Mouse (Mus musculus): ENCODE measurements around the gene Grhpr. TPM values are rescaled to one million over a fixed set of nuclear protein-coding genes. Genes with fewer than 3 reads are reported as not detected.
"Not testable (repeated sequence)": the region's sequence is repeated elsewhere in the genome, so short reads cannot be mapped to it uniquely, and the experiment has no call there.

Gene Grhpr
- polyA plus RNA-seq, 1 experiment from 2014 or later, result 48.0 TPM

DNA sequence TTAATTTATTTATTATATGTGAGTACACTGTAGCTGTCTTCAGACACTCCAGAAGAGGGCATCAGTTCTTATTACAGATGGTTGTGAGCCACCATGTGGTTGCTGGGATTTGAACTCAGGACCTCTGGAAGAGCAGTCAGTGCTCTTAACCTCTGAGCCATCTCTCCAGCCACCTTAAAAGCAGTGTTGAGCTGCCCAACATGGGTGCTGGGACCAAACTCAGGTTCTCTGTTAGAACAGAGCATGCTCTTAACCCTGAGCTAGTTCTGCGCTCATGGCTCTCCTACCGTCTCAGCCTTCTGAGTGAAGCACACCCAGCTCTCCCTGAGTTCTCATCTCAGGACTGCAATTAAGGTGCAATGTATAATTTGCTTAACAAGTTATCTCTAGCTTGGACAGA lies 35.1 kb upstream of the Grhpr start:
- H3K9me3 ChIP-seq (ENCODE audit: control insufficient read depth, low read depth, low read length); H3K9ac ChIP-seq (replicated peaks; ENCODE audit: low read depth, low read length); H3K4me2 ChIP-seq (replicated peaks; ENCODE audit: low read depth, low read length); ATAC-seq (ENCODE audit: insufficient number of reproducible peaks, insufficient read depth, low FRiP score, low read depth); H3K4me3 ChIP-seq (ENCODE audit: low read depth, low read length); H3K27ac ChIP-seq (ENCODE audit: low read length); H3K36me3 ChIP-seq (ENCODE audit: control insufficient read depth, insufficient read depth, low read length); H3K27me3 ChIP-seq (ENCODE audit: control insufficient read depth, insufficient read depth, low read length); H3K4me1 ChIP-seq (ENCODE audit: control insufficient read depth, insufficient read depth, low read length): not testable (repeated sequence)
- WGBS, result 91% methylated on average over 2 of the region's 2 CpGs

DNA sequence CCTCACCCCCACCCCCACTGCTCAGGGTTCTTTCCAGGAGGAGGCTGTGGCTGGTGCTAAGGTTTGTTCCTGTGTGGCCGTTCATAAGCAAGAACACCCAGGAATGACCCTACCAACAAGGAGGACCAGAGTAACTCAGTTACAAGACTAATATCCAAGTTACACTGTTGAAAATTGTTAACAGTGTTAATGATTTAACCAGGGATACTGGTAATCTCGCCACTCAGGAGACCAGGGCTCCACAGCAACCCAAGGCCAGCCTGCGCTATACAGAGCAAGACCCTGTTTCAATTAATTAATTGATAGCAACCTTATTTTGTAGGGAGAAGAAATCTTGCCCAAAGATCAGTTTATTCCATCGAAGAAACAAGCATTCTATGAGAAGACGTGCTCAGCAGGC lies 33.7 kb upstream of the Grhpr start:
- no peak overlapping the region for H3K4me2 ChIP-seq (replicated peaks; ENCODE audit: low read depth, low read length)

DNA sequence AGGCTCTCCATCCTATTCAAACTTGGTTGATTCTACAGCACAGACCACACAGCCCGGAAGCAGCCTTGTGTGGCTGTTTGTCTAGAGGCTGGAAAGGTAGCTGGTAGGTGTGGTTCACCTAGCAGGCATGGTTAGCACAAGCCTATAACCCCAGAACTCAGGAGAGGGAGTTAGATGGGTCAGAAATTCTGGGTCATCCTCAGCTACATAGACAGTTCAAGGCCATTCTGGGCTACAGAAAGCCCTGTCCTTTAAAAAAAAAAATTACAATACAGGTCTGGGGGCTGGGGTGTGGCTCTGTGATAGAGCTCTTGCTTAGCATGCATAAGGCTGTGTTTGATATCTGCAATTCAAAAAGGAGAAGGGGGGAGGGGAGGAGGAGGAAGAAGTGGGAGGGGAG lies 32.9 kb upstream of the Grhpr start:
- H3K4me1 ChIP-seq (ENCODE audit: control insufficient read depth, insufficient read depth, low read length), result no peaks in the 10 kb centered on the region
- no peak overlapping the region for H3K4me3 ChIP-seq (ENCODE audit: low read depth, low read length)
- no peak overlapping the region for H3K9ac ChIP-seq (replicated peaks; ENCODE audit: low read depth, low read length)
- WGBS, result 68% methylated on average over 1 of the region's 1 CpGs
- H3K27me3 ChIP-seq (ENCODE audit: control insufficient read depth, insufficient read depth, low read length), result no peaks in the 10 kb centered on the region
- no peak overlapping the region for H3K27ac ChIP-seq (ENCODE audit: low read length)
- no peaks in the 10 kb centered on the region for H3K9me3 ChIP-seq (ENCODE audit: control insufficient read depth, low read depth, low read length)
- H3K36me3 ChIP-seq (ENCODE audit: control insufficient read depth, insufficient read depth, low read length), result no peaks in the 10 kb centered on the region
- ATAC-seq (ENCODE audit: insufficient number of reproducible peaks, insufficient read depth, low FRiP score, low read depth), result no peak
- no peak overlapping the region for H3K4me2 ChIP-seq (replicated peaks; ENCODE audit: low read depth, low read length)

More for the DNA sequence above, 33.7 kb upstream of the Grhpr start:
- Histone ChIP-seq H3K4me1 (ENCODE audit: control insufficient read depth, insufficient read depth, low read length) (no peaks in the 10 kb centered on the region), H3K9ac (replicated peaks; ENCODE audit: low read depth, low read length) (no peak overlapping the region), H3K36me3 (ENCODE audit: control insufficient read depth, insufficient read depth, low read length) (no peaks in the 10 kb centered on the region), H3K27me3 (ENCODE audit: control insufficient read depth, insufficient read depth, low read length) (no peaks in the 10 kb centered on the region), H3K9me3 (ENCODE audit: control insufficient read depth, low read depth, low read length) (no peaks in the 10 kb centered on the region), H3K4me3 (ENCODE audit: low read depth, low read length) (no peak overlapping the region), H3K27ac (ENCODE audit: low read length) (no peak overlapping the region)
- ATAC-seq (ENCODE audit: insufficient number of reproducible peaks, insufficient read depth, low FRiP score, low read depth), result no peak
- WGBS, result 85% methylated on average over 5 of the region's 5 CpGs

DNA sequence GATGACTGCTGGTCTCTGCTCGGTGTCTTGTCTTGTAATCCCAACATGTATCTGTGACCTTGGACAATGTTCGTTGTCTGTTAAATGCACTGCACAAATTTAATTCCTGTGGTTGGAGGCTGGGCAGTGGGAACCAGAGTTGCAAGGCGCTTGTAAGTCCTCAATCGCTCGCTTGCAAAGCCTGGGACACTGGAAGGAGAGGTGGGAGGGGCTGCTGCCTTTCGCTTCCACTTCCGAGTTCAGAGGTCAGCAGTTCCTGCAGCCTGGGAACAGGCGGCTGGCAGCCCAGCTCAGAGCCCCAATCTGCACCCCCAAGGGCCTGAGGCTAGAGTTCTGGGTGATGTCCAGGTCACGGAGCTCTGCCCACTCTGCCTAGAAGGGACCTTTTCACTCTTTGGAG lies 28.2 kb upstream of the Grhpr start:
- ATAC-seq (ENCODE audit: insufficient number of reproducible peaks, insufficient read depth, low FRiP score, low read depth), result no peak
- no peak overlapping the region for H3K4me3 ChIP-seq (ENCODE audit: low read depth, low read length)
- no peak overlapping the region for H3K27ac ChIP-seq (ENCODE audit: low read length)
- WGBS, result 75% methylated on average over 9 of the region's 9 CpGs
- H3K9me3 ChIP-seq (ENCODE audit: control insufficient read depth, low read depth, low read length), result no peaks in the 10 kb centered on the region
- no peaks in the 10 kb centered on the region for H3K27me3 ChIP-seq (ENCODE audit: control insufficient read depth, insufficient read depth, low read length)
- H3K9ac ChIP-seq (replicated peaks; ENCODE audit: low read depth, low read length), result no peak overlapping the region
- no peaks in the 10 kb centered on the region for H3K36me3 ChIP-seq (ENCODE audit: control insufficient read depth, insufficient read depth, low read length)
- H3K4me2 ChIP-seq (replicated peaks; ENCODE audit: low read depth, low read length), result no peak overlapping the region
- H3K4me1 ChIP-seq (ENCODE audit: control insufficient read depth, insufficient read depth, low read length), result no peaks in the 10 kb centered on the region

DNA sequence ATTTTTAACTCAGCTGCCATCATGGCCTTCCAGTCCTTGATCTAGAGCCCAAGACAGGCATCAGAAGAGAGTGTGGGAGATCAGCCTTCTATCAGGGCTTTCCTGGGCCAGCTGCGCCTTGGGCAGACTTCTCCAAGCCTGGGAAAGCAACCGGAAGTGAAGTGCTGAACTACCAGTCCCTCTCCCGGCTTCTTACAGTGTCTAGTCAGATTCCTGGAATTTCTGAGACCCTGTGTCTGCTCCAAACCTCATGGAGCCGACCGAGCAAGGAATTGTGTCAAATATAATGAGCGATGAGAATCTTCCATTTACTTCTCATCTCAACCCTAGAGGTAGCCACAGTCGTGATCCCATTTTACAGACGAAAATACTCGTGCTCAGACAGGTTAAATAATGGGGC lies 22.4 kb upstream of the Grhpr start:
- Histone ChIP-seq H3K9ac (replicated peaks; ENCODE audit: low read depth, low read length) (no peak overlapping the region), H3K27ac (ENCODE audit: low read length) (no peak overlapping the region), H3K36me3 (ENCODE audit: control insufficient read depth, insufficient read depth, low read length) (no peaks in the 10 kb centered on the region), H3K4me2 (replicated peaks; ENCODE audit: low read depth, low read length) (no peak overlapping the region), H3K9me3 (ENCODE audit: control insufficient read depth, low read depth, low read length) (no peaks in the 10 kb centered on the region), H3K4me3 (ENCODE audit: low read depth, low read length) (no peak overlapping the region), H3K4me1 (ENCODE audit: control insufficient read depth, insufficient read depth, low read length) (no peaks in the 10 kb centered on the region), H3K27me3 (ENCODE audit: control insufficient read depth, insufficient read depth, low read length) (no peaks in the 10 kb centered on the region)
- no peak for ATAC-seq (ENCODE audit: insufficient number of reproducible peaks, insufficient read depth, low FRiP score, low read depth)
- 82% methylated on average over 9 of the region's 9 CpGs for WGBS

DNA sequence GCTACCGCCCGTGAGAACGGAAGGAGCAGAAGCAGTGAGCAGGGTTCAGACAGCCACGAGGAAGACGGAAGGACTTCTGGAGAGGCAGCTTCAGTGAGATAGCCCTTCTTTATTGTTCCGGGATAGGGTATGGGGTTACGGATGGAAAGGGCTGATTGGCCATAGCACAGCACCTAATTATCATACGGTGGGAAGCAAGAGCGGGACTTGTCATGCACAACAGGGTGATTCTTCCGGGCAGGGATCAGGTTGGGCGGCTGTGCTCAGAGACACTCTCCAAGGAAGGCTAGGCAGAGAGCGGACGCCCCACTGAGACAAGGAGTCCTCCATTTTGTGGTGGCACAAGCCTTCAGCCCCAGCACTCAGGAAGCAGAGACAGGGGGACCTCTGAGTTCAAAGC lies 22.0 kb upstream of the Grhpr start:
- Histone ChIP-seq H3K4me1 (ENCODE audit: control insufficient read depth, insufficient read depth, low read length) (no peaks in the 10 kb centered on the region), H3K4me3 (ENCODE audit: low read depth, low read length) (no peak overlapping the region), H3K4me2 (replicated peaks; ENCODE audit: low read depth, low read length) (no peak overlapping the region), H3K27me3 (ENCODE audit: control insufficient read depth, insufficient read depth, low read length) (no peaks in the 10 kb centered on the region), H3K36me3 (ENCODE audit: control insufficient read depth, insufficient read depth, low read length) (no peaks in the 10 kb centered on the region), H3K9ac (replicated peaks; ENCODE audit: low read depth, low read length) (no peak overlapping the region), H3K27ac (ENCODE audit: low read length) (no peak overlapping the region), H3K9me3 (ENCODE audit: control insufficient read depth, low read depth, low read length) (no peaks in the 10 kb centered on the region)
- ATAC-seq (ENCODE audit: insufficient number of reproducible peaks, insufficient read depth, low FRiP score, low read depth), result no peak
- WGBS, result 93% methylated on average over 13 of the region's 13 CpGs

DNA sequence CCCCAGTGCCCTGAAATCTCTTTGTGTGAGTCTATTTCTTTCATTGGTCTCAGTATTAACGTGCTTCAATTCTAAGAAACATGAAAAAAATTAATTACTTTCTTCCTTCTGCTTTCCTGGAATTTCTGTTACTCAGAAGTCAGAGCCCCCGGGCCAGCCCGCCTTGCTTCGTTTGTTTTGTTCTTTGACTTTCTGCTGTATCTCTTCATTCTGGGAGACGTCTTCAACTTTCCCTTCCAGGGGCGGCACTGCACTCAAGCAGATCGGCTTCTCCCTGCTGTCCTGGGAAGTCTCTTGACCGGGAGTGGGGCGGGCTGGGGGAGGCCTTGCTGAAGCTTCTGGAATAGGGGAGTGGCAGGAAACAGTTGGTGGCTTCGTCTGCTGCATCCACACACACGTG lies 18.0 kb upstream of the Grhpr start:
- no peak for ATAC-seq (ENCODE audit: insufficient number of reproducible peaks, insufficient read depth, low FRiP score, low read depth)
- no peak overlapping the region for H3K27ac ChIP-seq (ENCODE audit: low read length)
- H3K27me3 ChIP-seq (ENCODE audit: control insufficient read depth, insufficient read depth, low read length), result no peaks in the 10 kb centered on the region
- no peak overlapping the region for H3K9ac ChIP-seq (replicated peaks; ENCODE audit: low read depth, low read length)
- H3K4me2 ChIP-seq (replicated peaks; ENCODE audit: low read depth, low read length), result no peak overlapping the region
- no peaks in the 10 kb centered on the region for H3K9me3 ChIP-seq (ENCODE audit: control insufficient read depth, low read depth, low read length)
- 70% methylated on average over 11 of the region's 11 CpGs for WGBS
- no peak overlapping the region for H3K4me3 ChIP-seq (ENCODE audit: low read depth, low read length)
- no peaks in the 10 kb centered on the region for H3K4me1 ChIP-seq (ENCODE audit: control insufficient read depth, insufficient read depth, low read length)
- no peaks in the 10 kb centered on the region for H3K36me3 ChIP-seq (ENCODE audit: control insufficient read depth, insufficient read depth, low read length)

DNA sequence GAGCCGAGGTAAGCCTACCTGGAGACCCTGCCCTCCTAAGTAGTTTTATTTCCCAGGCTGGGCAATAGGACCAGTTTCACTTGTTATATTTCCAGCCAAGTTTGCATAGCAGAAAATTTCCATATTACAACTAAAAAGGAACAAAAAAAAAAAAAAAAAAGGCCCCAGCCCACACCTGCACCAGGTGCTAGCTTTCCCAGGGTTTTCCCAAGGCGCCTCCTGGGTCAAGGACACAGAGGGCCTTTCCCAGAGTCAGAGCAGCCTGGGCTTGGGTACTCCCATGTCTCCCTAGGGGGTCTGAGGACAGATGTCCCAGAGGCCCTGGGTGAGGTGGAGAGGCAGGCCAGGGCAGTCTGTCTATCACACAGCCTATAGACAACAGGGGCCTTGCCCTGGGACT lies 16.0 kb upstream of the Grhpr start:
- H3K4me2 ChIP-seq (replicated peaks; ENCODE audit: low read depth, low read length), result no peak overlapping the region
- no peak overlapping the region for H3K27ac ChIP-seq (ENCODE audit: low read length)
- H3K9me3 ChIP-seq (ENCODE audit: control insufficient read depth, low read depth, low read length), result no peaks in the 10 kb centered on the region
- no peaks in the 10 kb centered on the region for H3K36me3 ChIP-seq (ENCODE audit: control insufficient read depth, insufficient read depth, low read length)
- H3K9ac ChIP-seq (replicated peaks; ENCODE audit: low read depth, low read length), result no peak overlapping the region
- WGBS, result 72% methylated on average over 2 of the region's 2 CpGs
- no peak overlapping the region for H3K4me3 ChIP-seq (ENCODE audit: low read depth, low read length)
- H3K27me3 ChIP-seq (ENCODE audit: control insufficient read depth, insufficient read depth, low read length), result no peaks in the 10 kb centered on the region
- ATAC-seq (ENCODE audit: insufficient number of reproducible peaks, insufficient read depth, low FRiP score, low read depth), result no peak
- no peaks in the 10 kb centered on the region for H3K4me1 ChIP-seq (ENCODE audit: control insufficient read depth, insufficient read depth, low read length)

DNA sequence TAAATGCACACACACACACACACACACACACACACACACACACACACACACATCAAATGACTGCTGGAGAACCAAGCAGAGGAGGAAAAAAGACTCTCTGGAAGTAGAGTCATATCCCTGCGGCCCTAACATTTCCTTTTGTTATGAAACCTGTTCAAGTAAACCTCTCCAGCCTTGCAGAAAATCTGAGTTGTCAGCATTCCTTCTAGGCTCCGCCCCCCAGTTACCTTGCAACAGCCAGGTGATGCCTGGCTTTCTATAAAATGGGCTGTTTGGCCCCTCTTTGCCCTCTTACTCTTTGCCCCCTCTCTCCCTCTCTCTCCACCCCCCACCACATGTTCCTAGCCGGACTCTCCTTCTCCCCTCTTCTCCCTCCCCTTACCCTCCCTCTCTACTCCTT lies 15.5 kb upstream of the Grhpr start:
- WGBS, result 75% methylated on average over 3 of the region's 3 CpGs
- Histone ChIP-seq H3K4me3 (ENCODE audit: low read depth, low read length) (no peak overlapping the region), H3K9ac (replicated peaks; ENCODE audit: low read depth, low read length) (no peak overlapping the region), H3K9me3 (ENCODE audit: control insufficient read depth, low read depth, low read length) (no peaks in the 10 kb centered on the region), H3K36me3 (ENCODE audit: control insufficient read depth, insufficient read depth, low read length) (no peaks in the 10 kb centered on the region), H3K27ac (ENCODE audit: low read length) (no peak overlapping the region), H3K4me2 (replicated peaks; ENCODE audit: low read depth, low read length) (no peak overlapping the region), H3K27me3 (ENCODE audit: control insufficient read depth, insufficient read depth, low read length) (no peaks in the 10 kb centered on the region), H3K4me1 (ENCODE audit: control insufficient read depth, insufficient read depth, low read length) (no peaks in the 10 kb centered on the region)
- ATAC-seq (ENCODE audit: insufficient number of reproducible peaks, insufficient read depth, low FRiP score, low read depth), result no peak

Data from stomach, embryonic 14.5 days (tissue).